Mouse (Mus musculus): ENCODE measurements at regions not wholly inside any gene's neighbourhood (a gene's known extent, or its start where the extent isn't known, plus 50 kb on each side); places are given as distances from the start of the nearest gene placed in this dataset.

DNA sequence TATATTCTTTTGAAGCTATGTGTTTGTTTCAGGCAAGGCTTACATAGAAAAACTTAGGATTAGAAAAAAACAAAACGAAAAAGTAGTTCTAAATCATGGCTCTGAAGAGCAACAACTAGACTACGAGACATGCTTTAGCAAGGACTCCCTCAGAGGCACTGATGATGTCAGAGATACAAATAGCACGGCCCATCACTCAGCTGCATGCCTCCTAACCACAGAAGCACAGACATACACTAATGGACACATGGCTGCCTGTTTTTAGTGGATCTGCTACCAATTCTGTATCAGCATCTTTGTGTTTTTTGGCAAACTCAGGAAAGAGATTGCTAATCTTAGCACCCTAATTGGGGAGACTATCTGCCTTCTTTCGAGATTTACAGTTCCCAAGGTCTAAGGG is 138.6 kb upstream of the Nt5c1b start:
- TF ChIP-seq POLR2A (IDR thresholded peaks at IDR 0.05; ENCODE audit: insufficient read length, low read depth) (no peak), MAX (IDR thresholded peaks at IDR 0.05; ENCODE audit: low read depth) (no peak), REST (IDR thresholded peaks at IDR 0.05; ENCODE audit: insufficient read depth, insufficient read length) (no peak), USF1 (IDR thresholded peaks at IDR 0.05; ENCODE audit: low read depth) (no peak), TCF12 (IDR thresholded peaks at IDR 0.05; ENCODE audit: insufficient read depth, poor library complexity, severe bottlenecking) (no peak)

Data from myocyte (in vitro differentiated cells).